Mouse (Mus musculus) myocyte (in vitro differentiated cells): ENCODE data around the gene Gm10642. TPM values are rescaled to one million over a fixed set of nuclear protein-coding genes. Genes with fewer than 3 reads are reported as not detected.

Source experiments
- H3K27me3 ChIP-seq: one replicate; pipeline ENCODE4 v1.6.1; 2011; ENCODE audit not compliant: control insufficient read depth, insufficient read depth, insufficient read length
- H3K36me3 ChIP-seq: one replicate; pipeline ENCODE4 v1.6.1; 2011; ENCODE audit not compliant: control insufficient read depth, insufficient read depth
- H3K4me2 ChIP-seq: one replicate; pipeline ENCODE4 v1.6.1; 2011; ENCODE audit warnings: low read depth, control low read depth
- H3K4me3 ChIP-seq: one replicate; pipeline ENCODE4 v1.5.1; 2011; ENCODE audit warnings: mild to moderate bottlenecking, control low read depth, moderate library complexity
- H3K79me2 ChIP-seq: one replicate; pipeline ENCODE4 v1.6.1; 2011; ENCODE audit not compliant: control insufficient read depth, insufficient read depth
- H3ac ChIP-seq: one replicate; pipeline ENCODE4 v1.6.1; 2011; ENCODE audit not compliant: control insufficient read depth, insufficient read length
- E2F4 ChIP-seq: IDR thresholded peaks from one replicate; pipeline ENCODE4 v1.6.1; 2011; ENCODE audit warnings: mild to moderate bottlenecking, control low read depth, moderate library complexity; ENCODE audit not compliant: insufficient read depth
- MAX ChIP-seq: IDR thresholded peaks from one replicate; pipeline ENCODE4 v1.6.1; 2011; ENCODE audit warnings: low read depth, mild to moderate bottlenecking, control low read depth
- MYOD1 ChIP-seq, 3 experiments: IDR thresholded peaks; one replicate each; pipeline ENCODE4 v1.6.1; 2011; ENCODE audit warnings: control low read depth in 2 of 3, low read depth in 2 of 3, mild to moderate bottlenecking in 2 of 3, moderate library complexity in 1 of 3; ENCODE audit not compliant: insufficient read length in 2 of 3, control insufficient read depth in 1 of 3
- MYOG ChIP-seq, 3 experiments: IDR thresholded peaks; one replicate each; pipeline ENCODE4 v1.6.1; 2011; ENCODE audit warnings: control low read depth in 2 of 3, low read depth in 2 of 3, mild to moderate bottlenecking in 2 of 3; ENCODE audit not compliant: insufficient read length in 2 of 3, control insufficient read depth in 1 of 3, insufficient read depth in 1 of 3
- REST ChIP-seq: IDR thresholded peaks from one replicate; pipeline ENCODE4 v1.6.1; 2011; ENCODE audit warnings: mild to moderate bottlenecking, control low read depth, moderate library complexity; ENCODE audit not compliant: insufficient read depth, insufficient read length
- TCF12 ChIP-seq: IDR thresholded peaks from one replicate; pipeline ENCODE4 v1.6.1; 2011; ENCODE audit warnings: mild to moderate bottlenecking, control low read depth; ENCODE audit not compliant: poor library complexity, insufficient read depth, severe bottlenecking
- TCF3 ChIP-seq: IDR thresholded peaks from one replicate; pipeline ENCODE4 v1.6.1; 2011; ENCODE audit warnings: low read depth, control low read depth; ENCODE audit not compliant: insufficient read length
- polyA plus RNA-seq: library from polyadenylated mRNA; unstranded; fragments of >200 nt; fragmentation: generic; extraction: Trizol; gene quantifications from one replicate; pipeline ENCODE4 v1.2.1, GENCODE M21; 2012; ENCODE audit warnings: missing spikeins

Gm10642 gene
- polyA plus RNA-seq, 1 experiment: 0.48 TPM

DNA sequence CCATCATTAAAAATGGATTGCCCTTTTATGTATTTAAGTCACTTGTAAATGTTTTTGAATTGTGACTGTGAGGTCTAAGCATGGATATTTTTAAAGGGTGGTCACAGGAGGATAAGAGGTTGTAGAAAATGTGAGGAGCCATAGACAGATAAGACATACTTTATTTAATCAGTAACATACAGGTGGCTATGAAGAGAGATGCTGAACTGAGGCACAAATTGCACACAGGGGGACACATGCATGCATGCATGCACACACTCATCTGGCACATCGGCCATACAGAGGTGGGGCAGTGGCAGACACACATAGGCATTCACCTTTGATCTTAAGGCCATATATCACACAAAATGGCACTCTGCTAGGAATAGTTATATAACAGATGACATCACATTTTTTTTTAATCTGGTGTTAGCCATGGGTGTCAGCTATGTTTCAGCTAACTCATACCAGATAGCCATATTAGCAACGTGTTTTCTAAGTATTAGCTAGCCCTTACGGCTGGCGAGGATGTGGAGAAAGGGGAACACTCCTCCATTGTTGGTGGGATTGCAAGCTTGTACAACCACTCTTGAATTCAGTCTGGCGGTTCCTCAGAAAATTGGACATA is 47.6 kb downstream of the Gm10642 start:
- H3K27me3 ChIP-seq: no peaks in the 10 kb centered on the region
- H3K4me2 ChIP-seq: no peak overlapping the region
- no peak overlapping the region for H3K4me3 ChIP-seq
- TF ChIP-seq MYOD1 (IDR thresholded peaks at IDR 0.05; ENCODE audit: control insufficient read depth in 1 of 3, insufficient read length in 2 of 3, low read depth in 2 of 3) (no peak), MAX (no peak), MYOG (IDR thresholded peaks at IDR 0.05; ENCODE audit: control insufficient read depth in 1 of 3, insufficient read depth in 1 of 3, insufficient read length in 2 of 3, low read depth in 2 of 3) (no peak), TCF12 (no peak), E2F4 (no peak)
- peaks cover 18% of the 10 kb centered on the region for H3K36me3 ChIP-seq
- H3ac ChIP-seq: no peak overlapping the region
- peaks cover 40% of the 10 kb centered on the region for H3K79me2 ChIP-seq

DNA sequence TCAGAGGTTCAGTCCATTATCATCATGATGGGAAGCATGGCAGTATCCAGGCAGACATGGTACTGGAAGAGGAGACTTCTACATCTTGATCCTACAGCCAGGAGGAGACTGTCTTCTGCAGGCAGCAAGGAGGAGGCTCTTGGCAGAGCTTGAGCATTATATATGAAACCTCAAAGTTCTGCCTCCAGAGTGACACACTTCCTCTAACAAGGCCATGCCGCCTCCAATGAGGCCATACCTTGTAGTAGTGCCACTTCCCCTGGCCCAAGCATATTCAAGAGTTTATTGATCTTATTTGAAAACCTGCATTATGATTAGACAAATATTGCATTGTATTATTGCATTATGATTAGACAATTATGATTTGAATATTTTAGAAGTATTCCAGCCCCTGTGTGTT is 50.4 kb downstream of the Gm10642 start:
- Histone ChIP-seq H3K79me2 (peaks cover 22% of the 10 kb centered on the region), H3K27me3 (no peaks in the 10 kb centered on the region), H3K36me3 (peaks cover 18% of the 10 kb centered on the region), H3ac (no peak overlapping the region), H3K4me2 (no peak overlapping the region), H3K4me3 (no peak overlapping the region)
- TF ChIP-seq E2F4: no peak
- no peak for TF ChIP-seq MYOD1 (IDR thresholded peaks at IDR 0.05; ENCODE audit: control insufficient read depth in 1 of 3, insufficient read length in 2 of 3, low read depth in 2 of 3)
- no peak for TF ChIP-seq TCF3
- no peak for TF ChIP-seq TCF12
- no peak for TF ChIP-seq REST

Other genes with a start within 250 kb of the Gm10642 start
- 58.8 TPM for gene Ccnb2, start 234.7 kb upstream of the Gm10642 start, polyA plus RNA-seq
- 9.9 TPM for gene Rnf111, start 152.5 kb upstream of the Gm10642 start, polyA plus RNA-seq
- 10.8 TPM for gene Sltm, start 113.5 kb upstream of the Gm10642 start, polyA plus RNA-seq
- 4.0 TPM for gene Mindy2, start 923 bp downstream of the Gm10642 start, polyA plus RNA-seq
- gene Adam10, start 22.7 kb downstream of the Gm10642 start, polyA plus RNA-seq: 18.3 TPM